Mouse (Mus musculus) WW6 (cell line): ENCODE results near the gene Drosha.
"Not testable (repeated sequence)": the region's sequence is repeated elsewhere in the genome, so short reads cannot be mapped to it uniquely, and the experiment has no call there.

Source experiments
- DNase-seq: peaks from one replicate; pipeline ENCODE4 v3.0.0-alpha.2; 2013; ENCODE audit warnings: low read depth, low spot score

The Drosha gene

GRCm38 (mm10) chr15:12931481-12931880 lies 106.9 kb downstream of the Drosha start:
- DNase-seq = no peak

GRCm38 (mm10) chr15:12936217-12936732 lies 111.7 kb downstream of the Drosha start:
- no peak for DNase-seq

GRCm38 (mm10) chr15:12937326-12937725 lies 112.7 kb downstream of the Drosha start:
- not testable (repeated sequence) for DNase-seq

DNA sequence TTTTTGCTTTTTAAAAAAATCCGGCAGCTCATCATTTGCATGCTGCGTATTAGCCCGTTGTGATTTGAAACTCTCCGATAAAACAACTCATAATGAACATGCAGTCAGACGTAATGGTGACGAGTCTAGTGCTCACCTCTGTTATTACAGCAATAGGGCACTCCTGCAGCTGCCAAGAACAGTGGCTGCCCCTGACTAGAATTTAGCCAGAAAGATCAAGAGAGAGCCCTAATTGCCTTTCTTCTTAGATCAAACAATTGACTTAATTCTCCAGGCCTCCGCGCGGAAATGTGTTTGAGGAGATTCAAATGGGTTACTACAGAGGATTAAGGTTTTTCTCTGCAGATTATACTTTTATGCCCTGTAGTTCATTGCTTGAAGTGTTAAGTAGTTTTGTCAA lies 116.5 kb downstream of the Drosha start:
- no peak for DNase-seq

DNA sequence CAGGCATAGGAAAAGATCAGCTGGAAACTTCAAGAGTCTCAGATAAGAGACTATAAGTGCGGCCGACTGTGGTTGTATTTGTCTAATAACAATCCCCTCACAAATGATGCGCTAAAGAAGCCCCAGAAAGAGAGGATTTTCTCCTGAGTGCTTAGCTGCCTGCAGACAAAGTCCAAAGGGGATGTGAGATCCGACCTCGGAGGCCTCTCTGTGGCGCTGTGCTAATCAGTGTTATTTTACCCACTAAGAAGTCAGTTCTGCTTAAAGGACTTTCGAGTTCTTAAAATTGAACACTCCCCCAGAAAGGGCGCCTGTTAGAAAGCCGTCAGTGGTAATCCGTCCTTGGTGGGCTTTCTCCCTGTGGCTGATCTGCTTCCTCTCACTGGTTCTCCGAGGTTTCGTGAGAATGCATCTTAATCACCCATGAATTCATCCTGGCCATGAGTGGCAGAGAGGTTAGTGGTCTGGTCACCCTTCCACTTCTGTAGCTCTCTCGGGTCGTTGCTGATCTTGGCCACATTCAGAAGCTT lies 117.1 kb downstream of the Drosha start:
- no peak for DNase-seq

- DNase-seq = no peak
Measured at GRCm38 (mm10) chr15:12942424-12942823, 117.8 kb downstream of the Drosha start.

GRCm38 (mm10) chr15:12958051-12958450 lies 133.4 kb downstream of the Drosha start:
- no peak for DNase-seq

GRCm38 (mm10) chr15:12962179-12962578 lies 137.6 kb downstream of the Drosha start:
- peak; percentile 61 for DNase-seq

DNA sequence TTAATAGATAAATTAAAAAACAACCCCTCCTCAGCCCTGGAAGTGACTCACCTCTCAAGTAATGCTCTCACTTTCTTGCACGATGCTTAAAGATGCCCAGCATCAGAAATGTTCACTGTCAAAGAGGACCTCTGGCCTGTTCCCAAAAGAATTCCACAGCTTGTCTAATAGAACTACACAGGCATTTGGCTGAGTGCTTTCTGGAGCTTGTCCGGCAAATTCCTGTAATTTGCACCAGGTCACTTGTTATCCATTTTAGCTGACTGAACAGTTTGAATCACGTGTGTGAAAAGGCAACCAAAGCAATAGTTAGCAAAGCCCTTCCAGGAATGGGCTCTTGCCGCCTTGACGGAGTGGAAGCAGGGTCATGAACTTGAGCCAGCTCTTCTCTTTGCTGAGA lies 140.6 kb downstream of the Drosha start:
- DNase-seq = no peak

DNA sequence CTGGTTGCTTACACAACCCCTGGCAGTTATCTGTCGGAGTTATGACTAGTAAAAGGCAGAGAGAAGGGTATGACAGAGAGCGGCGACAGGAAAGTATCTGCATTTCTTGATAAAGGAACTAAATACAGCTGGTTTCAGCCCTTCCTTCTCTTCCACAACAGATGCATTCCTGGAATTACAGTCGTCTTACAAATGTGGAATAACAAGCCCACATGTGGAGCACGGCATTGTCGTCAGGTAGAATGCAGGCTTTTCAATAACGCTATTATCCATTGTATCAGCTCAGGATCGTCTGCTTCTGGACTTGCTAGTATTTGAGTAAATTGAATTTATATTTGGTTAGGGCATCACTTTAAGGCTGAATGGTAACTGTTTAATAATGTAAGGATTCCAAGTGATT lies 144.2 kb downstream of the Drosha start:
- no peak for DNase-seq

DNA sequence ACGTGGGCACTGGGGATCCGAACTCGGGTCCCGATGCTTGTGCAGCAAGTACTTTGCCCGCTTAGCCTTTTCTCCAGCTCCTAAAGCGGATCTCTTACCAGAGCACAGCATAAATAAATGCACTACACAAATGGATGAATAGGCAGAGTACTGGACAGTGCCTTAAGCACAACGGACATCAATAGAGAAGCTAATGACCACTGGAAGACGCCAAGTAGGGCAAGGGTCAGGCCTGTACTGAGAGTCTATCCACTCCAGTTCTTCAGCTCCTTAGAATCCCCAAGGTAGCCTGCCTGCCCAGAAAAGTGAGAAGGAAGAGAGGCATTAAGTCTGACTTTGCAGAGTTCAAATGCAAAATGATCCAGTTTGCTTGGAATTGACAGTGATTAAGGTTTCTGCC lies 147.8 kb downstream of the Drosha start:
- no peak for DNase-seq
